Mouse (Mus musculus): ENCODE measurements around the gene Adam17. TPM values are rescaled to one million over a fixed set of nuclear protein-coding genes. Genes with fewer than 3 reads are reported as not detected.

Gene Adam17
- polyA plus RNA-seq, 1 experiment from 2014 or later, result 23.0 TPM

- Histone ChIP-seq H3K27me3 (no peaks in the 10 kb centered on the region), H3K4me2 (replicated peaks) (no peak overlapping the region), H3K4me3 (replicated peaks) (no peak overlapping the region), H3K36me3 (no peaks in the 10 kb centered on the region), H3K9me3 (no peaks in the 10 kb centered on the region), H3K9ac (replicated peaks) (no peak overlapping the region), H3K27ac (no peak overlapping the region), H3K4me1 (replicated peaks) (peaks cover 10% of the 10 kb centered on the region)
- ATAC-seq, result no peak
- 60% methylated on average over 3 of the region's 3 CpGs for WGBS
These were observed 2.1 kb upstream of the Adam17 start for GRCm38 (mm10) chr12:21375376-21376157.

- no peak for ATAC-seq
- peaks cover 10% of the 10 kb centered on the region for H3K4me1 ChIP-seq (replicated peaks)
- peak overlapping the region; percentile 74 for H3K4me3 ChIP-seq (replicated peaks)
- 6% methylated on average over 24 of the region's 24 CpGs for WGBS
- H3K9ac ChIP-seq (replicated peaks), result peak overlapping the region; percentile 81
- H3K9me3 ChIP-seq, result no peaks in the 10 kb centered on the region
- peak overlapping the region; percentile 76 for H3K4me2 ChIP-seq (replicated peaks)
- peak overlapping the region; percentile 89 for H3K27ac ChIP-seq
- no peaks in the 10 kb centered on the region for H3K36me3 ChIP-seq
- no peaks in the 10 kb centered on the region for H3K27me3 ChIP-seq
These were observed 516 bp upstream of the Adam17 start for GRCm38 (mm10) chr12:21373820-21374475.

- Histone ChIP-seq H3K36me3 (no peaks in the 10 kb centered on the region), H3K27me3 (no peaks in the 10 kb centered on the region), H3K4me1 (replicated peaks) (peaks cover 10% of the 10 kb centered on the region), H3K4me3 (replicated peaks) (no peak overlapping the region), H3K9me3 (no peaks in the 10 kb centered on the region), H3K27ac (no peak overlapping the region), H3K4me2 (replicated peaks) (no peak overlapping the region), H3K9ac (replicated peaks) (no peak overlapping the region)
- no peak for ATAC-seq
- 100% methylated on average over 1 of the region's 1 CpGs for WGBS
These were observed 3.3 kb downstream of the Adam17 start for GRCm38 (mm10) chr12:21370035-21370611.

- no peak for ATAC-seq
- Histone ChIP-seq H3K9me3 (no peaks in the 10 kb centered on the region), H3K36me3 (no peaks in the 10 kb centered on the region), H3K4me3 (replicated peaks) (no peak overlapping the region), H3K9ac (replicated peaks) (no peak overlapping the region), H3K4me2 (replicated peaks) (no peak overlapping the region), H3K4me1 (replicated peaks) (peaks cover 10% of the 10 kb centered on the region), H3K27me3 (no peaks in the 10 kb centered on the region), H3K27ac (no peak overlapping the region)
- 89% methylated on average over 5 of the region's 5 CpGs for WGBS
These were observed 4.4 kb downstream of the Adam17 start for GRCm38 (mm10) chr12:21369087-21369410.

DNA sequence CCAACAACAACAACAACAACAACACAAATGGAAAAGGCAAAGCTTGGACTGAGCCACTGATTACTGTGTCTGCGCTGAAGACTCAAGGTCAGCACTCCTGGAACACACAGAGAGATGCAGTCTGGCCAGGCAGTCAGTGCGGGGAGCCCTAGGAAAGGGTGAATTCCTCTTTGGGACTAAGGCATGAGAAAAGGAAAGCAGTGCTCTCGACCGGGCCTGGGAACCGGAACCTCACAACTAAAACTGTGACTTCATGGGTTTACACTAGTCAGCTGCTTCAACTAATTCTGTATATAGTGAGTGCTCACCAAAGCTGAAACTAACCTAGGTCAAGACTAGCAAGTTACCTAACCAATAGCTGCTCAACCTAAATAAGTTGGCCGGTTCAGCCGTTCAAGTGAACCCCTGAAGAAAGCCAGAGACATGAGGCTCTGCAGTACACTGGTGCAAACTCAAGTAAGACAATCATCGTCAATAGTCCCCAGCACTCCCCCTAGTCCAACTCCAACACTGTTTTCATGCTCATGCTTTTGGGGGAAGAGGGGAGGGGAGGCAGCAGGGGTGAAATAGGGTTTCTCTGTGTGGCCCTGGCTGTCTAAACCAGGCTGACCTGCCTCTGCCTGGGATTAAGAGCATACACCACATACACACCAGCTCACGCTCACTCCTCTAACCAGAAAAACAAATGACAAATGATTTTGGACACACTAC lies 4.9 kb downstream of the Adam17 start:
- peaks cover 10% of the 10 kb centered on the region for H3K4me1 ChIP-seq (replicated peaks)
- ATAC-seq, result no peak
- WGBS, result 94% methylated on average over 9 of the region's 9 CpGs
- H3K36me3 ChIP-seq, result no peaks in the 10 kb centered on the region
- H3K4me3 ChIP-seq (replicated peaks), result no peak overlapping the region
- H3K27me3 ChIP-seq, result no peaks in the 10 kb centered on the region
- no peak overlapping the region for H3K4me2 ChIP-seq (replicated peaks)
- H3K9ac ChIP-seq (replicated peaks), result no peak overlapping the region
- H3K27ac ChIP-seq, result no peak overlapping the region
- no peaks in the 10 kb centered on the region for H3K9me3 ChIP-seq

GRCm38 (mm10) chr12:21364624-21365435 lies 8.6 kb downstream of the Adam17 start:
- no peak for ATAC-seq
- H3K27ac ChIP-seq, result no peak overlapping the region
- H3K4me3 ChIP-seq (replicated peaks), result no peak overlapping the region
- H3K36me3 ChIP-seq, result peaks cover under 1% of the 10 kb centered on the region; the same call in 1 of the 2 replicates
- WGBS, result 90% methylated on average over 10 of the region's 10 CpGs
- no peaks in the 10 kb centered on the region for H3K27me3 ChIP-seq
- H3K9me3 ChIP-seq, result no peaks in the 10 kb centered on the region
- no peak overlapping the region for H3K4me2 ChIP-seq (replicated peaks)
- no peaks in the 10 kb centered on the region for H3K4me1 ChIP-seq (replicated peaks)
- H3K9ac ChIP-seq (replicated peaks), result no peak overlapping the region

GRCm38 (mm10) chr12:21363195-21363594 lies 10.2 kb downstream of the Adam17 start:
- ATAC-seq, result no peak
- peaks cover 2% of the 10 kb centered on the region; the same call in 1 of the 2 replicates for H3K36me3 ChIP-seq
- H3K4me1 ChIP-seq (replicated peaks), result no peaks in the 10 kb centered on the region
- no peak overlapping the region for H3K4me3 ChIP-seq (replicated peaks)
- H3K9me3 ChIP-seq, result no peaks in the 10 kb centered on the region
- no peak overlapping the region for H3K4me2 ChIP-seq (replicated peaks)
- WGBS, result 96% methylated on average over 3 of the region's 3 CpGs
- H3K27me3 ChIP-seq, result no peaks in the 10 kb centered on the region
- no peak overlapping the region for H3K9ac ChIP-seq (replicated peaks)
- H3K27ac ChIP-seq, result no peak overlapping the region

- Histone ChIP-seq H3K4me1 (replicated peaks) (no peaks in the 10 kb centered on the region), H3K4me2 (replicated peaks) (no peak overlapping the region), H3K36me3 (peaks cover 2% of the 10 kb centered on the region; the same call in 1 of the 2 replicates), H3K9me3 (no peaks in the 10 kb centered on the region), H3K4me3 (replicated peaks) (no peak overlapping the region), H3K27ac (no peak overlapping the region), H3K27me3 (no peaks in the 10 kb centered on the region), H3K9ac (replicated peaks) (no peak overlapping the region)
- ATAC-seq, result no peak
- WGBS, result 93% methylated on average over 2 of the region's 2 CpGs
These were observed 10.7 kb downstream of the Adam17 start for GRCm38 (mm10) chr12:21362686-21363085.

DNA sequence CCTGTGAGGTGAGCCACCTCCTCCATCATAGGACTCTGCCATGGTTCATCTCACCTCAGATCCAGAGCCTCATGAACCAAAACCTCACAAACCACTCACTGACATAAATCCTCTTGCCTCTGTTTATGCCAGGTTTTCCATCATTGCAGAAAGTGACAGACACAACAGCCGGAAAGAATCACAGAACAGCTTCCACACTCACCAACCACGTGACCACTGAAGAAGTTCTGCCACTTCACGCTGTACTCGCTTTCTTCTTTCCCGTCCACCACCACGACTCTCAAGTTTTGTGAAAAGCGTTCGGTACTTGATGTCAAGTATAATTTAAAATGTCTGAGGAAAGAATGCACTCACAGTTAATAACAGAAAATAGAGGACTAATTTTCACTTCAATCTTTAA lies 19.8 kb downstream of the Adam17 start:
- Histone ChIP-seq H3K9ac (replicated peaks) (no peak overlapping the region), H3K4me1 (replicated peaks) (peaks cover 3% of the 10 kb centered on the region; the same call in 1 of the 2 replicates), H3K9me3 (0 out of 2 replicates have a peak, but pooled peaks cover 3% of the 10 kb centered on the region), H3K4me3 (replicated peaks) (no peak overlapping the region), H3K36me3 (peaks cover 55% of the 10 kb centered on the region), H3K27me3 (no peaks in the 10 kb centered on the region), H3K27ac (no peak overlapping the region), H3K4me2 (replicated peaks) (no peak overlapping the region)
- 97% methylated on average over 8 of the region's 8 CpGs for WGBS
- ATAC-seq, result no peak

DNA sequence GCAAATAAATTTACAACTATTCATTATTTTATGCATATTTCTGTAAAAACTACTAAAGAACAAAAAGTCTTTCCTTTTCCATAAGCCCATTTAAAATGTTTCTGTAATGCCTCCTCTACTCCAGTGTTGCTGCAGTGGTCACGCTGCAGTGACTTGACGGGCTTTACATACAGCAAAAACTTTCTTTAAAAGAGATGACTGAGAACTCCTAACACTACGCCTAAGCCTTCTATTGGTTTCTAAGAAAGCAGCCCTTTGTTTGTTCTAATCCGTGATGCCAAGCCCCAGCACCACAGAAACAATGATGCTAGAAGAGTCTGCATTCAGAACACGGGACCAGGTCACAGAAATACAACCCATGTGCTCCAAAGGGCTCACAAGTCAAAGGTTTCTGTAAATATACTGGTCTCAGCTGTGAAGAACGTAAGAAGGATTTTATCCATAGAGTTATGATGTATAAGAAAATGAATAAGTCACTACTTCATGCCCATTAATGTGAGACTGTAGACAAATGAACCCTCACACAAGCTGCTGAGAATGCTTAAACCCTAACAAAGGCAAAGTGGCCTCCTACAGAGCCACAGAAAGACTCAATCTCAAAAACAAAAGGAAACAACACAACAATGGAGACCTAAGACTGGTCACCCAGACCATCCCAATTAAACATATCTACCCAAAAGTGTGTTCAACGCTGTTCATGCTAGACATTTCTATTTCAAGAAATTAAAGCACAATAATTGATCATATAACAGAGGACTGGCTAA lies 23.1 kb downstream of the Adam17 start:
- Histone ChIP-seq H3K36me3 (peaks cover 55% of the 10 kb centered on the region), H3K27ac (no peak overlapping the region; the same call in 1 of the 2 replicates)

DNA sequence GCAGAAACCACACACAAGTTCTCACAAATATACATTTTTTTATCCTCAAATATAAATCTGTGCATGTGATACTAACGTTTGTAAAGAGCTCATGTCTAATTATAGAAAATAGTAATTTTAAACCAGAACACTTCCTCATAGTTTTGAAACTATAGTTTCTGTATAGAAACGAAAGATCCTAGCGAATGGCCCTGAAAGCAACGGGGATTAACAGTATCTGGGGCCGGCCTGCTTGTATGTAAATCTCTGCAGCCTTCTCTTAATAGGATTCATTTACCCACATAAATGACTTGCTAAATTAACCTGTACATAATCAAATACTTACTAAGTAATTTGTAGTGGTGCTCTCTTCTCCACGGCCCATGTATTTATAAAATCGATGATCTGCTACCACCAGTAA lies 26.5 kb downstream of the Adam17 start:
- no peak overlapping the region for H3K27ac ChIP-seq
- ATAC-seq, result no peak
- WGBS, result 82% methylated on average over 7 of the region's 7 CpGs
- 0 out of 2 replicates have a peak, but pooled peaks cover 3% of the 10 kb centered on the region for H3K9me3 ChIP-seq
- no peak overlapping the region for H3K4me2 ChIP-seq (replicated peaks)
- H3K4me3 ChIP-seq (replicated peaks), result no peak overlapping the region
- H3K9ac ChIP-seq (replicated peaks), result no peak overlapping the region
- peaks cover 43% of the 10 kb centered on the region for H3K36me3 ChIP-seq
- no peaks in the 10 kb centered on the region for H3K27me3 ChIP-seq
- peaks cover 3% of the 10 kb centered on the region; the same call in 1 of the 2 replicates for H3K4me1 ChIP-seq (replicated peaks)

More for the DNA sequence above, 23.1 kb downstream of the Adam17 start:
- ATAC-seq, result peak; percentile 76
- Histone ChIP-seq H3K4me3 (replicated peaks) (no peak overlapping the region), H3K4me1 (replicated peaks) (peaks cover 3% of the 10 kb centered on the region; the same call in 1 of the 2 replicates), H3K4me2 (replicated peaks) (no peak overlapping the region), H3K27me3 (no peaks in the 10 kb centered on the region), H3K9ac (replicated peaks) (no peak overlapping the region), H3K9me3 (0 out of 2 replicates have a peak, but pooled peaks cover 3% of the 10 kb centered on the region)
- WGBS, result 8% methylated on average over 7 of the region's 7 CpGs

Measured in midbrain, embryonic 13.5 days (tissue).